Mouse (Mus musculus) olfactory bulb, adult 2 months (tissue): ENCODE results near the gene Tmem120a.

ENCODE experiments used
- CTCF ChIP-seq: fragments of 200-500 bp; IDR thresholded peaks from 2 replicates; pipeline ENCODE4 v1.5.1; 2012; ENCODE audit warnings: low read depth, mild to moderate bottlenecking, low read length, moderate library complexity; ENCODE audit not compliant: insufficient read depth
- POLR2A ChIP-seq: fragments of 200-500 bp; IDR thresholded peaks from 2 replicates; pipeline ENCODE4 v1.6.1; 2012; ENCODE audit warnings: mild to moderate bottlenecking, low read depth, low read length, moderate library complexity; ENCODE audit not compliant: insufficient read depth

GRCm38 (mm10) chr5:135743741-135744609 is at the start of gene Tmem120a:
- TF ChIP-seq CTCF (no peak), POLR2A (peak; percentile 71)
